Mouse (Mus musculus): ENCODE results near the gene Grik5. TPM values are rescaled to one million over a fixed set of nuclear protein-coding genes. Genes with fewer than 3 reads are reported as not detected.

Gene Grik5
- polyA plus RNA-seq, 1 experiment from 2014 or later: 0.86 TPM

- Histone ChIP-seq H3K4me2 (no peak overlapping the region), H3K9ac (no peak overlapping the region), H3K4me1 (replicated peaks) (no peaks in the 10 kb centered on the region; the same call in 1 of the 2 replicates), H3K27me3 (no peaks in the 10 kb centered on the region), H3K9me3 (replicated peaks) (no peaks in the 10 kb centered on the region), H3K27ac (no peak overlapping the region), H3K36me3 (peaks cover 6% of the 10 kb centered on the region; the same call in 1 of the 2 replicates), H3K4me3 (replicated peaks) (no peak overlapping the region)
- WGBS (ENCODE audit: insufficient replicate concordance): 30% methylated on average over 7 of the region's 7 CpGs
- ATAC-seq (ENCODE audit: low read depth) (no peak), DNase-seq (no peak)
These were observed 45.7 kb downstream of the Grik5 start for GRCm38 (mm10) chr7:25026452-25026851.

- Histone ChIP-seq H3K27me3 (no peaks in the 10 kb centered on the region), H3K9ac (no peak overlapping the region)
- WGBS (ENCODE audit: insufficient replicate concordance): 54% methylated on average over 10 of the region's 10 CpGs
These were observed 46.2 kb downstream of the Grik5 start for GRCm38 (mm10) chr7:25025855-25026439.

GRCm38 (mm10) chr7:25011592-25011991 is 60.6 kb downstream of the Grik5 start:
- no peak overlapping the region for H3K27ac ChIP-seq
- H3K27me3 ChIP-seq: peaks cover 56% of the 10 kb centered on the region
- H3K4me1 ChIP-seq (replicated peaks): peaks cover 11% of the 10 kb centered on the region; the same call in 1 of the 2 replicates
- 56% methylated on average over 7 of the region's 7 CpGs for WGBS (ENCODE audit: insufficient replicate concordance)
- no peak overlapping the region for H3K9ac ChIP-seq
- 0 out of 2 replicates have a peak, but pooled peaks cover 2% of the 10 kb centered on the region for H3K36me3 ChIP-seq
- ATAC-seq (ENCODE audit: low read depth): no peak
- H3K4me2 ChIP-seq: no peak overlapping the region
- DNase-seq: no peak
- no peak overlapping the region for H3K4me3 ChIP-seq (replicated peaks)
- H3K9me3 ChIP-seq (replicated peaks): no peaks in the 10 kb centered on the region

More at GRCm38 (mm10) chr7:25025855-25026439, 46.2 kb downstream of the Grik5 start:
- peaks cover 6% of the 10 kb centered on the region; the same call in 1 of the 2 replicates for H3K36me3 ChIP-seq
- H3K27ac ChIP-seq: no peak overlapping the region
- no peak for ATAC-seq (ENCODE audit: low read depth)
- no peaks in the 10 kb centered on the region; the same call in 1 of the 2 replicates for H3K4me1 ChIP-seq (replicated peaks)
- no peak overlapping the region for H3K4me2 ChIP-seq
- no peaks in the 10 kb centered on the region for H3K9me3 ChIP-seq (replicated peaks)
- H3K4me3 ChIP-seq (replicated peaks): no peak overlapping the region
- DNase-seq: no peak

GRCm38 (mm10) chr7:25010090-25010913 is 61.8 kb downstream of the Grik5 start:
- no peak for ATAC-seq (ENCODE audit: low read depth)

GRCm38 (mm10) chr7:25009099-25009700 is 62.9 kb downstream of the Grik5 start:
- no peak for ATAC-seq (ENCODE audit: low read depth)
- WGBS (ENCODE audit: insufficient replicate concordance): 11% methylated on average over 20 of the region's 20 CpGs

More at GRCm38 (mm10) chr7:25010090-25010913, 61.8 kb downstream of the Grik5 start:
- no peak for DNase-seq
- peak overlapping the region; percentile 61 for H3K4me2 ChIP-seq
- peaks cover 14% of the 10 kb centered on the region; the same call in 1 of the 2 replicates for H3K4me1 ChIP-seq (replicated peaks)
- WGBS (ENCODE audit: insufficient replicate concordance): 2% methylated on average over 90 of the region's 97 CpGs
- peak overlapping the region; percentile 41 for H3K4me3 ChIP-seq (replicated peaks)
- H3K9me3 ChIP-seq (replicated peaks): no peaks in the 10 kb centered on the region
- 0 out of 2 replicates have a peak, but pooled peaks cover 2% of the 10 kb centered on the region for H3K36me3 ChIP-seq
- H3K27ac ChIP-seq: no peak overlapping the region
- peaks cover 69% of the 10 kb centered on the region for H3K27me3 ChIP-seq
- H3K9ac ChIP-seq: no peak overlapping the region

GRCm38 (mm10) chr7:25008635-25009034 is 63.5 kb downstream of the Grik5 start:
- under 1% methylated on average over 17 of the region's 17 CpGs for WGBS (ENCODE audit: insufficient replicate concordance)
- peaks cover 85% of the 10 kb centered on the region for H3K27me3 ChIP-seq

More at GRCm38 (mm10) chr7:25009099-25009700, 62.9 kb downstream of the Grik5 start:
- peaks cover 14% of the 10 kb centered on the region; the same call in 1 of the 2 replicates for H3K4me1 ChIP-seq (replicated peaks)
- DNase-seq: no peak
- no peaks in the 10 kb centered on the region for H3K36me3 ChIP-seq
- H3K9me3 ChIP-seq (replicated peaks): no peaks in the 10 kb centered on the region
- H3K27ac ChIP-seq: no peak overlapping the region
- H3K4me3 ChIP-seq (replicated peaks): no peak overlapping the region
- peaks cover 80% of the 10 kb centered on the region for H3K27me3 ChIP-seq
- H3K9ac ChIP-seq: no peak overlapping the region
- H3K4me2 ChIP-seq: no peak overlapping the region

GRCm38 (mm10) chr7:25007609-25008374 is 64.4 kb downstream of the Grik5 start:
- no peak overlapping the region for H3K4me3 ChIP-seq (replicated peaks)
- DNase-seq (no peak), ATAC-seq (ENCODE audit: low read depth) (no peak)
- no peak overlapping the region for H3K27ac ChIP-seq
- no peak overlapping the region for H3K9ac ChIP-seq
- peaks cover 14% of the 10 kb centered on the region; the same call in 1 of the 2 replicates for H3K4me1 ChIP-seq (replicated peaks)
- H3K36me3 ChIP-seq: no peaks in the 10 kb centered on the region
- peaks cover 93% of the 10 kb centered on the region for H3K27me3 ChIP-seq
- WGBS (ENCODE audit: insufficient replicate concordance): 29% methylated on average over 8 of the region's 8 CpGs
- no peaks in the 10 kb centered on the region for H3K9me3 ChIP-seq (replicated peaks)
- no peak overlapping the region for H3K4me2 ChIP-seq

More at GRCm38 (mm10) chr7:25008635-25009034, 63.5 kb downstream of the Grik5 start:
- Histone ChIP-seq H3K4me3 (replicated peaks) (no peak overlapping the region), H3K36me3 (no peaks in the 10 kb centered on the region), H3K9ac (no peak overlapping the region), H3K4me1 (replicated peaks) (peaks cover 14% of the 10 kb centered on the region; the same call in 1 of the 2 replicates), H3K4me2 (no peak overlapping the region), H3K27ac (no peak overlapping the region), H3K9me3 (replicated peaks) (no peaks in the 10 kb centered on the region)
- no peak for ATAC-seq (ENCODE audit: low read depth)
- DNase-seq: peak; percentile 43

- no peaks in the 10 kb centered on the region for H3K9me3 ChIP-seq (replicated peaks)
- peaks cover 14% of the 10 kb centered on the region; the same call in 1 of the 2 replicates for H3K4me1 ChIP-seq (replicated peaks)
- DNase-seq: no peak
- H3K36me3 ChIP-seq: no peaks in the 10 kb centered on the region
- H3K27ac ChIP-seq: no peak overlapping the region
- peaks cover 89% of the 10 kb centered on the region for H3K27me3 ChIP-seq
- no peak overlapping the region for H3K4me3 ChIP-seq (replicated peaks)
- 51% methylated on average over 12 of the region's 12 CpGs for WGBS (ENCODE audit: insufficient replicate concordance)
- H3K4me2 ChIP-seq: no peak overlapping the region
- no peak overlapping the region for H3K9ac ChIP-seq
- ATAC-seq (ENCODE audit: low read depth): no peak
These were observed 65.4 kb downstream of the Grik5 start for GRCm38 (mm10) chr7:25006586-25007364.

GRCm38 (mm10) chr7:25006171-25006570 is 66.0 kb downstream of the Grik5 start:
- H3K4me2 ChIP-seq: peak overlapping the region; percentile 45; the same call in 1 of the 2 replicates
- DNase-seq (no peak), ATAC-seq (ENCODE audit: low read depth) (no peak)
- peaks cover 83% of the 10 kb centered on the region for H3K27me3 ChIP-seq
- no peaks in the 10 kb centered on the region for H3K36me3 ChIP-seq
- 50% methylated on average over 3 of the region's 3 CpGs for WGBS (ENCODE audit: insufficient replicate concordance)
- no peak overlapping the region for H3K9ac ChIP-seq
- H3K4me3 ChIP-seq (replicated peaks): no peak overlapping the region
- H3K9me3 ChIP-seq (replicated peaks): no peaks in the 10 kb centered on the region
- H3K27ac ChIP-seq: no peak overlapping the region
- H3K4me1 ChIP-seq (replicated peaks): peaks cover 14% of the 10 kb centered on the region; the same call in 1 of the 2 replicates

Data from liver, embryonic 13.5 days (tissue).